Comparison of ENCODE assay signal across 26 mouse cellular contexts in the genomic region with DNA sequence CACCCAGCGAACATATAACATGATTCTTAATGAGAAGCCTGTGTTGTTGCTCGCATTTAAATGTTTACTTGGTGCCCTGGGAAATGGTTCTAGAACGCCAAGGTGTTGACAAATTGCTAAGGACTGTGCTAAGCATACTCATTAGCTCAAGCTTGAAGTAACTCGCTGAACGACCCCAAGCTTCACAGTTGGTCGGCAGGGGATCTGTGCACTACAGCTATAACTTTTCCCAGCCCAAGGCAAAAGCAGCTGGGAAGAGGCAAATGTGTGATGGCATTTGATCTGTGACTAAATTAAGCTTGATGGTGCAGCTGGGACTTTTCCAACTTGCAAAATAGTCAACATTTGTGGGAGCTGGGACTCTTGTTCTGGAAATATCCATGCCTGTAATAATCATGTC.
DNase-seq lines count a peak whose midpoint lies in the region; ATAC-seq and TF ChIP-seq lines count a peak whose summit lies in the region.
"Had no signal": no experiment of that assay in that cellular context is flagged by ENCODE, and none has a peak within 500 bp of the region (broad histone marks: within the 10 kb centered on the region; RNA-seq: fewer than 3 reads in every experiment).

No protein-coding gene starts in this region.

- H3K9ac ChIP-seq in forebrain, embryonic 16.5 days (replicated peaks; ENCODE audit: low read depth, low read length): no peak overlapping the region
- no peak overlapping the region for H3K9ac ChIP-seq in hindbrain, postnatal 0 days (replicated peaks; ENCODE audit: low read length)
- H3K9ac ChIP-seq in hindbrain, embryonic 12.5 days: no peak overlapping the region
- H3K9ac ChIP-seq in liver, embryonic 12.5 days: no peak overlapping the region
- H3K9ac ChIP-seq: forebrain, embryonic 15.5 days; heart, embryonic 12.5 days; lung, embryonic 15.5 days; midbrain, embryonic 12.5 days; neural tube, embryonic 12.5 days had no signal

- no peak overlapping the region for H3K27ac ChIP-seq in forebrain, embryonic 16.5 days (ENCODE audit: low read length)
- no peak overlapping the region for H3K27ac ChIP-seq in forebrain, embryonic 10.5 days
- no peak overlapping the region for H3K27ac ChIP-seq in hindbrain, postnatal 0 days
- no peak overlapping the region for H3K27ac ChIP-seq in hindbrain, embryonic 12.5 days
- H3K27ac ChIP-seq in liver, embryonic 12.5 days: no peak overlapping the region
- H3K27ac ChIP-seq: forebrain, embryonic 15.5 days; heart, adult 2 months; layer of hippocampus, adult 2 months; lung, embryonic 15.5 days; midbrain, embryonic 12.5 days; neural tube, embryonic 12.5 days had no signal

- H3K4me2 ChIP-seq in forebrain, embryonic 16.5 days (ENCODE audit: low read length): no peak overlapping the region
- H3K4me2 ChIP-seq in hindbrain, postnatal 0 days (ENCODE audit: low read depth, low read length): no peak overlapping the region
- no peak overlapping the region for H3K4me2 ChIP-seq in hindbrain, embryonic 12.5 days (replicated peaks)
- peak overlapping the region; percentile 50 for H3K4me2 ChIP-seq in myocyte (ENCODE audit: low read depth)
- no peak overlapping the region for H3K4me2 ChIP-seq in liver, embryonic 12.5 days
- H3K4me2 ChIP-seq: forebrain, embryonic 15.5 days; heart, embryonic 12.5 days; lung, embryonic 15.5 days; midbrain, embryonic 12.5 days; neural tube, embryonic 12.5 days had no signal

- H3K27me3 ChIP-seq in forebrain, embryonic 16.5 days (replicated peaks; ENCODE audit: control insufficient read depth, insufficient read depth, low read length): no peaks in the 10 kb centered on the region
- no peaks in the 10 kb centered on the region for H3K27me3 ChIP-seq in forebrain, embryonic 10.5 days (ENCODE audit: poor library complexity, severe bottlenecking)
- no peaks in the 10 kb centered on the region for H3K27me3 ChIP-seq in hindbrain, postnatal 0 days (ENCODE audit: insufficient read depth, low read length)
- H3K27me3 ChIP-seq in hindbrain, embryonic 12.5 days: no peaks in the 10 kb centered on the region
- H3K27me3 ChIP-seq in Patski (peaks cover 2% of the 10 kb centered on the region), myocyte (ENCODE audit: control insufficient read depth, insufficient read depth, insufficient read length) (no peaks in the 10 kb centered on the region)
- H3K27me3 ChIP-seq in liver, embryonic 12.5 days (replicated peaks): no peaks in the 10 kb centered on the region
- H3K27me3 ChIP-seq: forebrain, embryonic 15.5 days; heart, embryonic 12.5 days; lung, embryonic 15.5 days; megakaryocyte, embryonic 14.5 days; midbrain, embryonic 12.5 days; neural tube, embryonic 12.5 days had no signal

- CTCF ChIA-PET in Patski (lab: Charles Lee): interaction anchor here (1.2 kb wide), 1 partner anchor 27 kb away, joined by 3 read pairs; no protein-coding TSS in a partner anchor

- POLR2A ChIA-PET in Patski (lab: Charles Lee): no interaction called here

- DNase-seq in forebrain, embryonic 10.5 days (ENCODE audit: extremely low spot score, low spot score): no peak
- DNase-seq in hindbrain, postnatal 0 days (ENCODE audit: low spot score): peak; percentile 45
- no peak for DNase-seq in Patski (ENCODE audit: low read depth, low spot score)
- DNase-seq in lung, postnatal 25 days (ENCODE audit: low spot score): no peak
- DNase-seq: adrenal gland, postnatal 14 days; cerebellum, adult 18-20 months; cerebellum, postnatal 10 days; heart, adult 2 months; heart, postnatal 4 days; kidney, adult 2 months; kidney, postnatal 36 days; lung, postnatal 4 days; thymus, adult 2 months; thymus, postnatal 36 days had no signal

- H3K4me3 ChIP-seq in forebrain, embryonic 16.5 days (replicated peaks; ENCODE audit: low read length): no peak overlapping the region
- H3K4me3 ChIP-seq in forebrain, embryonic 10.5 days: no peak overlapping the region
- no peak overlapping the region for H3K4me3 ChIP-seq in hindbrain, postnatal 0 days (ENCODE audit: low read length)
- H3K4me3 ChIP-seq in hindbrain, embryonic 12.5 days: no peak overlapping the region
- no peak overlapping the region for H3K4me3 ChIP-seq in myocyte
- no peak overlapping the region for H3K4me3 ChIP-seq in liver, embryonic 12.5 days
- H3K4me3 ChIP-seq: forebrain, embryonic 15.5 days; heart, adult 2 months; heart, embryonic 12.5 days; layer of hippocampus, adult 2 months; lung, embryonic 15.5 days; megakaryocyte, embryonic 14.5 days; midbrain, embryonic 12.5 days; neural tube, embryonic 12.5 days had no signal

- H3ac ChIP-seq in myocyte (ENCODE audit: control insufficient read depth, insufficient read length): no peak overlapping the region

- H3K36me3 ChIP-seq in forebrain, embryonic 16.5 days (ENCODE audit: control insufficient read depth, insufficient read depth): no peaks in the 10 kb centered on the region
- H3K36me3 ChIP-seq in forebrain, embryonic 10.5 days (replicated peaks): no peaks in the 10 kb centered on the region
- no peaks in the 10 kb centered on the region for H3K36me3 ChIP-seq in hindbrain, postnatal 0 days (ENCODE audit: insufficient read depth, low read length)
- no peaks in the 10 kb centered on the region for H3K36me3 ChIP-seq in hindbrain, embryonic 12.5 days
- H3K36me3 ChIP-seq in myocyte (ENCODE audit: control insufficient read depth, insufficient read depth): no peaks in the 10 kb centered on the region
- no peaks in the 10 kb centered on the region for H3K36me3 ChIP-seq in liver, embryonic 12.5 days
- H3K36me3 ChIP-seq: forebrain, embryonic 15.5 days; G1E; heart, embryonic 12.5 days; lung, embryonic 15.5 days; midbrain, embryonic 12.5 days; neural tube, embryonic 12.5 days had no signal

- ATAC-seq in forebrain, embryonic 16.5 days: peak; percentile 55
- no peak for ATAC-seq in hindbrain, postnatal 0 days
- ATAC-seq in hindbrain, embryonic 12.5 days (ENCODE audit: low FRiP score): no peak
- peak; percentile 39 for ATAC-seq in Patski
- ATAC-seq in liver, embryonic 12.5 days: no peak
- ATAC-seq: forebrain, embryonic 15.5 days had no signal

- no peak for TF ChIP-seq POLR2A in myocyte (IDR thresholded peaks at IDR 0.05; ENCODE audit: insufficient read length, low read depth)

- no peaks in the 10 kb centered on the region for H3K9me3 ChIP-seq in forebrain, embryonic 16.5 days (ENCODE audit: control insufficient read depth, low read length)
- no peaks in the 10 kb centered on the region for H3K9me3 ChIP-seq in forebrain, embryonic 10.5 days
- H3K9me3 ChIP-seq in hindbrain, postnatal 0 days (ENCODE audit: low read length): no peaks in the 10 kb centered on the region
- no peaks in the 10 kb centered on the region for H3K9me3 ChIP-seq in hindbrain, embryonic 12.5 days (replicated peaks)
- no peaks in the 10 kb centered on the region for H3K9me3 ChIP-seq in liver, embryonic 12.5 days (replicated peaks)
- H3K9me3 ChIP-seq: forebrain, embryonic 15.5 days; G1E; heart, embryonic 12.5 days; lung, embryonic 15.5 days; megakaryocyte, embryonic 14.5 days; midbrain, embryonic 12.5 days; neural tube, embryonic 12.5 days had no signal

- H3K79me2 ChIP-seq in myocyte (ENCODE audit: control insufficient read depth, insufficient read depth): no peaks in the 10 kb centered on the region

- no peaks in the 10 kb centered on the region for H3K4me1 ChIP-seq in forebrain, embryonic 16.5 days (replicated peaks; ENCODE audit: control insufficient read depth, insufficient read depth, low read length)
- no peaks in the 10 kb centered on the region for H3K4me1 ChIP-seq in forebrain, embryonic 10.5 days
- H3K4me1 ChIP-seq in hindbrain, postnatal 0 days (ENCODE audit: insufficient read depth, low read length): no peaks in the 10 kb centered on the region
- no peaks in the 10 kb centered on the region for H3K4me1 ChIP-seq in hindbrain, embryonic 12.5 days
- H3K4me1 ChIP-seq in liver, embryonic 12.5 days: no peaks in the 10 kb centered on the region
- H3K4me1 ChIP-seq: forebrain, embryonic 15.5 days; heart, embryonic 12.5 days; lung, embryonic 15.5 days; midbrain, embryonic 12.5 days; neural tube, embryonic 12.5 days had no signal

- WGBS in forebrain, embryonic 16.5 days: 43% methylated on average over 6 of the region's 6 CpGs
- 80% methylated on average over 6 of the region's 6 CpGs for WGBS in forebrain, embryonic 10.5 days
- WGBS in hindbrain, postnatal 0 days: 43% methylated on average over 6 of the region's 6 CpGs
- WGBS in hindbrain, embryonic 12.5 days: 55% methylated on average over 6 of the region's 6 CpGs
- 59% methylated on average over 6 of the region's 6 CpGs for WGBS in liver, embryonic 12.5 days (ENCODE audit: insufficient replicate concordance)

- no peak for TF ChIP-seq CTCF in hindbrain, postnatal 0 days (IDR thresholded peaks at IDR 0.05; ENCODE audit: low read depth)
- no peak for TF ChIP-seq CTCF in Patski (IDR thresholded peaks at IDR 0.05)

- in situ Hi-C loops in Patski (cut with MboI; ENCODE audit: low pct_unique_long_range_greater_than_20kb): no loop called here

TF ChIP-seq in myocyte, 11 proteins besides CTCF, POLR2A, EP300 and RAD21:
- TF ChIP-seq MAX (IDR thresholded peaks at IDR 0.05; ENCODE audit: low read depth) (no peak), MYOG (IDR thresholded peaks at IDR 0.05; ENCODE audit: control insufficient read depth in 1 of 3, insufficient read depth in 1 of 3, insufficient read length in 2 of 3, low read depth in 2 of 3) (peak in 1 of 3 experiments; percentile 46), MYOD1 (IDR thresholded peaks at IDR 0.05; ENCODE audit: control insufficient read depth in 1 of 3, insufficient read length in 2 of 3, low read depth in 2 of 3) (peak in 1 of 3 experiments; percentile 47)

Comparison
In these comparisons a context has a peak if more than half of its experiments do, and no peak if none do; other contexts are left out.
1. ATAC-seq: peak in forebrain, embryonic 16.5 days (single experiment) and Patski (single experiment); none in hindbrain, postnatal 0 days (single experiment), hindbrain, embryonic 12.5 days (single experiment) and liver, embryonic 12.5 days (single experiment).